Mouse (Mus musculus) ovary, postnatal 14 days (tissue): ENCODE measurements around the gene Krtap6-2.

Experiments used
- DNase-seq: peaks from one replicate; pipeline ENCODE4 v3.0.0; 2022; ENCODE audit warnings: low spot score

Gene Krtap6-2

GRCm38 (mm10) chr16:89420011-89420410, at the start of gene Krtap6-2:
TSS of gene Krtap6-2 (minus strand) at chr16:89420111.
- no peak for DNase-seq

GRCm38 (mm10) chr16:89461189-89461588, 41.3 kb upstream of the Krtap6-2 start:
- no peak for DNase-seq

- DNase-seq: no peak
Measured at GRCm38 (mm10) chr16:89429586-89429985, 9.7 kb upstream of the Krtap6-2 start.

- DNase-seq: no peak
Measured at GRCm38 (mm10) chr16:89425310-89425709, 5.4 kb upstream of the Krtap6-2 start.

- no peak for DNase-seq
Measured at GRCm38 (mm10) chr16:89416311-89416710, 3.6 kb downstream of the Krtap6-2 start.

GRCm38 (mm10) chr16:89410345-89411068, 9.4 kb downstream of the Krtap6-2 start:
- DNase-seq: no peak

GRCm38 (mm10) chr16:89403768-89404167, 16.1 kb downstream of the Krtap6-2 start, which contains the start of gene Krtap21-1:
TSS of gene Krtap21-1 (minus strand) at chr16:89403868.
- DNase-seq: no peak

- no peak for DNase-seq
Measured at GRCm38 (mm10) chr16:89372734-89373461, 47.0 kb downstream of the Krtap6-2 start.
